23 mouse cellular contexts compared by ENCODE assay signal in genomic region chr16:13476653-13477052, GRCm38 (mm10).
DNase-seq lines count a peak whose midpoint lies in the region; ATAC-seq and TF ChIP-seq lines count a peak whose summit lies in the region.
"Had no signal": no experiment of that assay in that cellular context is flagged by ENCODE, and none has a peak within 500 bp of the region (broad histone marks: within the 10 kb centered on the region; RNA-seq: fewer than 3 reads in every experiment).

No protein-coding gene starts in this region.

- no peak overlapping the region for H3K9ac ChIP-seq in lung, embryonic 14.5 days
- H3K9ac ChIP-seq: embryonic facial prominence, embryonic 12.5 days; forebrain, embryonic 12.5 days; hindbrain, embryonic 12.5 days had no signal

- 0 out of 2 replicates have a peak, but pooled peaks have one; percentile 9 for TF ChIP-seq CTCF in lung, embryonic 14.5 days (IDR thresholded peaks at IDR 0.05; ENCODE audit: low read depth)

- H3K27me3 ChIP-seq in lung, embryonic 14.5 days (ENCODE audit: insufficient read depth, low read length), result no peaks in the 10 kb centered on the region
- H3K27me3 ChIP-seq: embryonic facial prominence, embryonic 12.5 days; forebrain, embryonic 12.5 days; hindbrain, embryonic 12.5 days had no signal

- no peaks in the 10 kb centered on the region for H3K9me3 ChIP-seq in lung, embryonic 14.5 days (ENCODE audit: low read depth, low read length)
- H3K9me3 ChIP-seq: embryonic facial prominence, embryonic 12.5 days; forebrain, embryonic 12.5 days; heart, embryonic 10.5 days; hindbrain, embryonic 12.5 days had no signal

- no peak overlapping the region for H3K4me2 ChIP-seq in lung, embryonic 14.5 days
- H3K4me2 ChIP-seq: embryonic facial prominence, embryonic 12.5 days; forebrain, embryonic 12.5 days; hindbrain, embryonic 12.5 days had no signal

- H3K36me3 ChIP-seq in lung, embryonic 14.5 days (ENCODE audit: insufficient read depth), result no peaks in the 10 kb centered on the region
- H3K36me3 ChIP-seq: embryonic facial prominence, embryonic 12.5 days; forebrain, embryonic 12.5 days; heart, embryonic 10.5 days; hindbrain, embryonic 12.5 days had no signal

- no peaks in the 10 kb centered on the region for H3K4me1 ChIP-seq in lung, embryonic 14.5 days (ENCODE audit: insufficient read depth)
- peaks cover 8% of the 10 kb centered on the region for H3K4me1 ChIP-seq in brown adipose tissue, adult 24 weeks (ENCODE audit: control insufficient read depth, insufficient read depth, insufficient read length, low read length)
- H3K4me1 ChIP-seq: embryonic facial prominence, embryonic 12.5 days; forebrain, embryonic 12.5 days; heart, embryonic 10.5 days; hindbrain, embryonic 12.5 days had no signal

- ATAC-seq in lung, embryonic 14.5 days (ENCODE audit: insufficient read depth), result no peak
- ATAC-seq: forebrain, embryonic 16.5 days; hindbrain, embryonic 16.5 days; inflammation-experienced regulatory T-cells, adult 6 months; intestine, postnatal 0 days had no signal

- H3K4me3 ChIP-seq in lung, embryonic 14.5 days (ENCODE audit: low read depth, low read length), result no peak overlapping the region
- H3K4me3 ChIP-seq in brown adipose tissue, adult 24 weeks (ENCODE audit: insufficient read depth, low read depth, low read length), result no peak overlapping the region
- H3K4me3 ChIP-seq: embryonic facial prominence, embryonic 12.5 days; forebrain, embryonic 12.5 days; gastrocnemius, adult 2 months; heart, embryonic 10.5 days; hindbrain, embryonic 12.5 days had no signal

- H3K27ac ChIP-seq in lung, embryonic 14.5 days (ENCODE audit: low read depth), result no peak overlapping the region
- peak overlapping the region; percentile 94 for H3K27ac ChIP-seq in brown adipose tissue, adult 24 weeks (replicated peaks; ENCODE audit: low read depth, low read length)
- H3K27ac ChIP-seq: embryonic facial prominence, embryonic 12.5 days; forebrain, embryonic 12.5 days; gastrocnemius, adult 2 months; heart, embryonic 10.5 days; hindbrain, embryonic 12.5 days had no signal

- DNase-seq in adrenal gland, postnatal 10 days, result peak; percentile 60
- no peak for DNase-seq in adrenal gland, postnatal 25 days
- DNase-seq in lung, embryonic 14.5 days, result no peak
- DNase-seq in lung, postnatal 25 days (ENCODE audit: low spot score), result no peak
- no peak for DNase-seq in gastrocnemius, postnatal 4 days (ENCODE audit: low spot score in 2 of 2)
- no peak for DNase-seq in frontal cortex, adult 2 months (ENCODE audit: extremely low spot score in 1 of 2, low spot score in 1 of 2)
- DNase-seq: cerebellum, adult 11 months; cerebellum, adult 9-10 months; cerebellum, postnatal 25 days; gastrocnemius, adult 2 months; gastrocnemius, postnatal 25 days; heart, adult 18-20 months; heart, postnatal 10 days; heart, postnatal 4 days had no signal

- WGBS in lung, embryonic 14.5 days, result 69% methylated on average over 3 of the region's 3 CpGs
